Mouse (Mus musculus) adrenal gland, postnatal 14 days (tissue): ENCODE measurements around the gene Ankfn1. TPM values are rescaled to one million over a fixed set of nuclear protein-coding genes. Genes with fewer than 3 reads are reported as not detected.

Source experiments
- DNase-seq: peaks from one replicate; pipeline ENCODE4 v3.0.0; 2021; ENCODE audit warnings: mixed read lengths
- long read RNA-seq, 2 experiments: library from polyadenylated mRNA; stranded (forward); transcript quantifications; one replicate each; pipeline ENCODE4 v2.0.0; 2021
- total RNA-seq: library from RNA; stranded (reverse); gene quantifications from 2 replicates; pipeline ENCODE4 v1.2.3, GENCODE M21; 2021

The Ankfn1 gene
- 0.48 TPM in 1 of 2 replicates, not detected in the other for total RNA-seq
- long read RNA-seq, experiment 1, partial matches to known transcripts: 0 of 1 reads
- long read RNA-seq, experiment 1, other reads (novel, unspliced or antisense): 1 of 1 reads
- long read RNA-seq, experiment 2: 0 reads

DNA sequence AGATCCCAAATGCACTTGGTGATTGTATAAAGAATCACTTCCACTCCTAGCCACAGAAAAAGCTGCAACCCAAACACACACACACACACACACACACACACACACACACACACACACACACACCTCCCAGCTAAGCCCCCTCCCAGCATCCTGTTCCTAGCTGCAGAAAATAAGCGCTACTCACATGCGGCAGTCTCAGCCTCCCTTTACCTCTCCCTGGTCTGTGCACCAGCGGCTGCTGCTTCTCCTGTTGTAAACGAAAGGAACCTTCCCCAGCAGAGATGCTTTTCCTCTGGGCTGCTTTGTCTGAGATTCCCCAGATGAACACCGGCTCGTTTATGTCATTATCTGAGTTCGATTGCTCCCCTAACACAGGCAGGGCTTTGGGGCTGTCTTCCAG is at the start of gene Ankfn1:
Ankfn1 (minus strand) TSS at position 223 of the 400 bp plus-strand sequence.
- no peak for DNase-seq

DNA sequence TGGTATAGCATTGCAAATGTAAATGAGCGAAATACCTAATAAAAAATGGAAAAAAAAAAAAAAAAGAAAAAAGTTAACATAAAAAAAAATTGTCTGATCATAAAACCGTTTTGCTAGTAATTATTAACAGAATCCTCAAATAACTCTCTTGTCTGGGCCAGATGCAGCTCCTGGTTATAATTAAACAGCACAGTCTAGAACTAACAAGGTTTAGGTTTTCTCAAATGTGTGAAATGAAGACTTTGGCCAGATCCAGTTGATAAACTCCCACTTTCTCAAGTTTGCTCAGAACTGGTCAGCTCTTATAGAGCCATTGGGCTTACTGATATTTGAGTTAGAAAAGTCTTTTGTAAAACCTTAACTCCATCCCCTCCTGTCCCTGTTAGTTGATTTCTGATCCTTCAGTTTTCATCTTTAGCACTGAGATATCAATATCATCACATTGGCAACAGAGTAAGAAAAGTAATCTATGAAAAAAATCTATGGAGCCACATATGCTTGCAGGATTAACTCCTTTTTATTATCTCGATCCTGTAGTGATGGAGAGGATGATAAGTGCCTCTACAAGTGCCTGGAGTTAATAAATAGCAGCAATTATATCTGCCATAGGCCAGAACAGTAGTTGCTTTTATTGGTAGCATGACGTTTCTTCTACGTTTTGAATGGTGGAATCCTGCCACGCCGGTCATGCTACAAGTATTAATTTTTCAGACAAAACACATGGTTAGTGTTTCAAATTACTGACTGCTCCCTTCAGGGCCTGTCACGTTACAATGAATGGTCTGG is 46.4 kb upstream of the Ankfn1 start:
- DNase-seq: no peak

- no peak for DNase-seq
Observed at GRCm38 (mm10) chr11:89818594-89818993, 41.1 kb upstream of the Ankfn1 start.

- no peak for DNase-seq
Observed at GRCm38 (mm10) chr11:89811403-89811802, 34.0 kb upstream of the Ankfn1 start.

GRCm38 (mm10) chr11:89807998-89808397 is 30.5 kb upstream of the Ankfn1 start:
- DNase-seq: no peak

GRCm38 (mm10) chr11:89804822-89805221 is 27.4 kb upstream of the Ankfn1 start:
- no peak for DNase-seq

- DNase-seq: no peak
Observed at GRCm38 (mm10) chr11:89803974-89804373, 26.5 kb upstream of the Ankfn1 start.

DNA sequence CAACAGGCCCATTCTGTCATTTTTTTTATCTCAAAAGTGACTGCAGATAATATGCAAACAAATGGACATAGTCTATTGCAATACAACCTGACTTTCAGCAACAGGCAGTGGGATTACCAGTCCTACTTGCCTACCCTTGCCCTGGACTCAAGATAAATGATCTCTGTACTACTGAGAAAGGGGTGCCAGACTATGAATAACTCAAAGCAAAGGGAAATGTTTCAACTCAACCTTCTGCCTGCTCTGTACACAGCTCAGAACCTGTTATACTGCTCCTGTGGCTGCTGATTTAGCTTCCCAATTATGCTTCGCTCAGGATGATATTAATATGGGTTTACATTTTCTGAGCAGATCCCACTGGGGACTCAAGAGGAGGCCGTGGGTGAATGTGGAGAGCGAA is 15.3 kb upstream of the Ankfn1 start:
- DNase-seq: no peak

- no peak for DNase-seq
Observed at GRCm38 (mm10) chr11:89776070-89776469, 1.4 kb downstream of the Ankfn1 start.

GRCm38 (mm10) chr11:89774913-89775312 is 2.5 kb downstream of the Ankfn1 start:
- no peak for DNase-seq

DNA sequence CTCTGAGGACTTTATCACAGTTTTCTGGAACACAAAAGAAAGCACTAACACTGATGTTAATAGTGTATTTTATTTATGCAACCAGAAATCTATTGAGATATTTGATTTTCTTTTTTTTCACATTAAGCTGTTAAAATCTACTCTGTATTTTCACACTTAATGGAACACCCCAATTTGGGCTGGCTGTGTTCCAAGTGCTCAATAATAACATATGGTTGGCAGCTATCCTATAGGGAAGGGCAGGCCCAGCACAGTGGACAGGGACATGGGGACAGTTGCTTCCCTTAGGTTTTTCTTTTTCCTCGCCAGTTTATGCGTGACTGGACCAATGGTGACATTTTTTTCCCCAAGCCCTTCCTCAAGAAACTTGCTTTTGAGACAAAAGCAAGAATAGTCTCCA is 4.5 kb downstream of the Ankfn1 start:
- DNase-seq: no peak

DNA sequence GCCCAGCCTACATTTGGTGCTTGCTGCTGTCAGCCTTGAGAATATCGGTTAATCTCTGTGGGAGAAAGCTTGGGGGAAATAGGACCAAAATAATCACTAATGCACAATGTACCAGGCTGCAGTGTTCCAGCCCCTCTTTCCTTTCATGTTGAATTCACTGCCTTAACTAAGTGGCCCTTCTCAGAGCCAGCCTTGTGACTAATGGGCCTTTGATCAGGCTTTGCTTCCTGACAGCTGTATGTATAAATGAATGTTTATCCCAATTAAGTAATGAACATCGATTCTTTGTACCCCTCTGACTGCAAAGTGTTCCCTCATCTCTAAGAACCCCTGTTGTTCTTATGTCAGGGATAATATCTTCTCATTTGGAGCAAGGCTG is 11.7 kb downstream of the Ankfn1 start:
- no peak for DNase-seq

DNA sequence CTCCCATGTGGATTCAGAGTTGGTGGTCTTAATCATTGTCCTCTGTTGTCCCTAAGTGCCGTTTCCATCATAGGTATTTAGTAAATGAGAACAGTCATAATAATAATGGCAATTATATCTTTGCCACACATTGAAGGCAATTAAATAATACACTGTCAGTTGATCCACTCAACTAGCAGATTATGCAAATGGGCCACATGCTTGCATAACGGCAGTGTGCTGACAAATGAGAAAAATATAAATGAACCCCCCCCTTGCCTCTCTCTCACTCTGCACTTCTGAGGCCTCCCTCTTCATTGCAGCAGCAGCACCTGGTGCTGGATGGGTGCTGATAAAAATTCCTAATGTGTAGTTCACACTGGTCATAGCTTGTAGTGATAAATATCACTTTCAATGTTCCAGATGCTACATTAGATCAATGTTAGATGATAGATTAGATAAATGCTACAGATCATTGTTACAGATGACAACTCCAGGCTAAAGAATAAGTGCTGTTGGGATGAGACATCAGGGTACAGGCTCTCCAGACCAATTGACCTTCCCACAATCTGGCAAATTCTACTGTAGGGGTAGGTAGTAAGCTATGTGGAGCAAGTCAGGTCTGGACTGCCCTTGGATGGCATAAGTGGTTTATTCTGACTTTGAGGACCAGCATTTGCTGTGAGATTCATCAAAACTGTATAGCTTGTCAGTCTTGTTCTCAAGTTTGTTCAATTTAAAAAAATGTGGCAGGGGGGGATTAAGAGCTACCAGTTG is 12.3 kb downstream of the Ankfn1 start:
- DNase-seq: no peak

- no peak for DNase-seq
Observed at GRCm38 (mm10) chr11:89733973-89734693, 43.3 kb downstream of the Ankfn1 start.

DNA sequence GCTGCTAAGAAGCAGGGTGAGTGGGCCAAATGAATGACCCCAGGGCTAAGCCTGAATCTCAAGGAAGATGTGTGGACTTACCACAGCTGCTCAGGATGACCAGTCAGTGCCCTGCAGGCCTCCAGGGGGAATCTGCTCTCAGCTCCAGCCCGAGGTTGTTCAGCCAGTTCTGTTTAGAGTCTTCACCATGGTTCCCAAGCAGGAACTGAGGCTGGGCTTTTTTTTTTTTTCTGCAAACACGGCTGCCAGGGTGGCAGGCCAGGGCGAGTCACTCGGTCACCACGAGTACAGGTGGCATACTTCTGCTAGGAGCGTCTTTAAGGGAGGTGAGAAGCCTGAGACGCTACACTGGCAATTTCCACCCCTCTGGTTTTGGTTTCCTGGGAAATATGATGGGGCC is 43.9 kb downstream of the Ankfn1 start:
- no peak for DNase-seq

- peak; percentile 86 for DNase-seq
Observed at GRCm38 (mm10) chr11:89720847-89721246, 56.6 kb downstream of the Ankfn1 start.

DNA sequence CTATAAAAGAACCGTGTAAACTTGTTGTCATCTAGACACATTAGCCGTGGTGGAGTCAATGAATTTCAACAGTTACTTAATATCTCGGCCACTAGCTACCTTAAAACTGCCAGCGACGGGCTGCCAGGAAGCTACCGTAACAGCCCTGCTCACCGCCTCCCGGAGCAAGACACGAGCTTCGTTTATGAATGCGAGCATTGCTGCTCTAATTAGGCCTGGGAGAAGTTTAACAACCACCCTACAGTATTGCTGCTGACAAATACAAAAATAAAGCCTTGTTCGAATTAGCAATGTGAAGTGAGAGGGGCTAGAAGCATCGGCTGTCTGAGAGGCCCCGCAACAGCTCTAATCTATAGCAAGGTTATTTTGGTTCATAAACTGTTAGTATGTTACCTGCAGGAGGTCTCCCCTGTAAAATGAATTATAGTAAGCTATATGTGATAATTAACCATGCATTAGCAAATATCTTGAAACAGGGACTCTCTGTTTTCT is 58.9 kb downstream of the Ankfn1 start:
- DNase-seq: no peak

GRCm38 (mm10) chr11:89716351-89716750 is 61.1 kb downstream of the Ankfn1 start:
- DNase-seq: no peak

- DNase-seq: no peak
Observed at GRCm38 (mm10) chr11:89708526-89708925, 68.9 kb downstream of the Ankfn1 start.

DNA sequence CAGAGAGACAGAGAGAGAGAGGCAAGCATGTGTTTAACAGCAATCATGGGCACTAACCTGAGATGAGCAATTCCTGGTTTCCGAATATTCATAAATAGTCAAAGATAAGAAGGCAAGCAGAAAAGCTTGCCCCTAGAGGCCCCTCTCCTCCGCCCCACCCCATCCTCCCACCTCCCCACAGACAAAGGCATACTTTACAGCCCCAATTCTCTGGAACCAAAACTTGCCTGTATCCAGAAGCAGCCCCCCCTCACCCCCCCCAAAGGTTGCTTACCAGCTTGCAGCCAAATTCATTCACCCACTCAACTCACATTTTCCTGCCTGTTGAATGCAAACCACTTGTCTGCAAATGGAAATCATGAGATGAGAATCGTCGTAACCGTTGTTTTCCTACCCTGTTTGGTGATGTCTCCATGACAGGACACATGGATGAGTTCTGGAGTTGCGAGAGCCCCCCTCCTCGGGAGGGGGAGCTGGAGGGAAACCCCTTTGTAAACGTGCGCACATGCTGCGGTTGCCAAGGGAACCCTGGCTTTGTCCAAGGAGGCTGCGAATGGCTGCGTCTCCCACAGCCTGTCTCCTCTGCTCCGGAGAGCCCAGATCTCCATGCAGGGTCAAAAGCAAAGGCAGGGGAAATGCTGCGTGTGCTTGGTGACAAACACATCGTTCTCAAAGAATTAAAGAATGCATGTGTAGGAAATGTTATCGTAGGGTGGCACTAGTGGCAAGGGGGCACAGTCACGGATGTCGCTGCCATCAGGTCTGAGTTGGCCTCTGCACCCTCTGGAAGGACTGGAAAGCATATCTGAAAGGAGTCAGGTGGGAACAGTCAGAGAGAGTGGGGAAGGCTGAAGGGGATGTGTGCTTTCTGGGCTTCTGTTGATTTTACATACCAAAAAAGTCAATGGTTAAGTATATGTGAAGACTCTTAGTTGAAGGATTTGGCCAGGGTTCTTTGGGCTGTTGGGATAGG is 80.7 kb downstream of the Ankfn1 start:
- DNase-seq: no peak

DNA sequence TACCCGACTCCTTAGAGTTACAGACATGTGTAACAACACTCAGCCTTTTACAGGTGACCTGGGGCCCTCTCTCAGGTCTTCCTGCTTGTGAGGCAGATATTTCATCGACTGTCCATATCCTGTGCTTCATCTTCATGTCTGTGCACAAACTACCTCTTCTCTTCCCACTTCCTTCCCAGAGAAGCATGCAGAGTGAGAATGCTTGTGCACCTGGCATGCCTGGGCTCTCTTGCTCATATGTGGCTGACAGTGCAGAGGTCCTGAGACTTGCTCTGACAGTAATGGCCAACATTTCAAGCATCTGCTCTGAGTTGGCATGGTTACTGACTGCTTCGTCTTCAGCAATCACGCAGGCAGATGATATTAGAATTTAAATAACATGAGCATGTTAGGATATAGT is 83.8 kb downstream of the Ankfn1 start:
- DNase-seq: no peak
